Mouse (Mus musculus) cortical plate, adult 2 months (tissue): ENCODE data around the gene Sh3d19.

Source experiments
- CTCF ChIP-seq: fragments of 200-500 bp; IDR thresholded peaks from 2 replicates; pipeline ENCODE4 v1.5.1; 2011; ENCODE audit warnings: mild to moderate bottlenecking, control low read depth, low read length; ENCODE audit not compliant: insufficient read depth; ENCODE audit errors: extremely low read depth
- POLR2A ChIP-seq: fragments of 200-500 bp; IDR thresholded peaks from 2 replicates; pipeline ENCODE4 v1.6.1; 2011; ENCODE audit warnings: mild to moderate bottlenecking, low read length, control low read depth; ENCODE audit not compliant: insufficient read depth; ENCODE audit errors: extremely low read depth

DNA sequence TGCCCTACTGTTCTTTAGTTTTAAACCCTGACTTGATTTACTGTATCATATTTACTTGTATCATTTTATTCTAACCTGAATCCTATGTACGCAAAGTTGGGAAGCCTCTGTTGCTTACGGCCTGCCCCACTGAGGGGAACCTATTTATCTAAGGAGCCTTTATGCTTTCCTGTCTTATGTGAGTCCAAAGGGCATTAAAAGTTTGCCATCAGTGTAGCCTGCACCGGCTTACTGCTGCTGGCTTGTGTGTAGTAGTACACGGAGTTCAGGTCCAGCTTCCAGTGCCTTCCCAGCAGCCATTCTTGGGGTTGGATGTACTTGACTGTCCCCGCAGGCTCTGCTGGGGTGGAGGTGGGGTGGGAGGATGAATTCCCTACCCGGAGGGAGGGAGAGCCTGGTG lies 13.6 kb downstream of the Sh3d19 start:
- TF ChIP-seq POLR2A (no peak), CTCF (no peak)
